ENCODE assay signal across 15 mouse cellular contexts in the genomic region with DNA sequence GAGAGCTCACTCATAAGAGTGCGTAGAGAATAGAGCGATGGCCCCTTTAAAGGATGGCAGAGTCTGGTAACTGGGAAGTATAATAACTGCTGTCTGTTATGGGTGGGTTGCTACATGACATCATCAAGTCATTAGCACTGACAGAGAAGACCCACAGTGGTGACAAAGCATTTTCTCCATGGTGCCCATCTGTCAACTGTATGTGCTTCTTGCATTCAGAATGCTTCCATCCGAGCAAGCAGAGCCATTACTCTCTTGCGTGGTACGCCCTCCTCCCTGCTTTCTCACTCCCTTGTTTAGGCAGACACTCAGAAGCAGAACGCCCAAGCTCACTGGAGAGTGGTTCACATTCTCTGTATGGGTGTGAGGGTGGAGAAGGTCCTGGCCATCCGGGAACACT.
DNase-seq lines count a peak whose midpoint lies in the region; ATAC-seq lines count a peak whose summit lies in the region.
"Had no signal": no experiment of that assay in that cellular context is flagged by ENCODE, and none has a peak within 500 bp of the region (broad histone marks: within the 10 kb centered on the region; RNA-seq: fewer than 3 reads in every experiment).

No protein-coding gene starts in this region.

- H3K4me1 ChIP-seq in hindbrain, embryonic 12.5 days, result no peaks in the 10 kb centered on the region

- peak; percentile 30 to 45 for DNase-seq in frontal cortex, postnatal 36 days (ENCODE audit: low spot score in 2 of 2)
- no peak for DNase-seq in frontal cortex, postnatal 14 days (ENCODE audit: low spot score in 2 of 2)
- DNase-seq in retina, postnatal 1 day, result peak; percentile 72
- no peak for DNase-seq in retina, embryonic 14.5 days (ENCODE audit: low spot score)
- peak; percentile 11 for DNase-seq in right cerebral cortex, postnatal 14 days
- no peak for DNase-seq in adrenal gland, postnatal 14 days
- DNase-seq in adrenal gland, adult 18-20 months (ENCODE audit: low spot score in 2 of 2), result no peak
- DNase-seq: adrenal gland, adult 2 months had no signal

- H3K9ac ChIP-seq in hindbrain, embryonic 12.5 days, result no peak overlapping the region
- H3K9ac ChIP-seq: heart, embryonic 12.5 days; liver, embryonic 15.5 days had no signal

- no peaks in the 10 kb centered on the region for H3K36me3 ChIP-seq in hindbrain, embryonic 12.5 days
- H3K36me3 ChIP-seq: heart, embryonic 12.5 days; limb, embryonic 10.5 days; liver, embryonic 15.5 days had no signal

- WGBS in hindbrain, embryonic 12.5 days, result 76% methylated on average over 7 of the region's 7 CpGs

- H3K27ac ChIP-seq in hindbrain, embryonic 12.5 days, result peak overlapping the region; percentile 3
- H3K27ac ChIP-seq: kidney, postnatal 0 days; limb, embryonic 10.5 days; liver, embryonic 15.5 days; stomach, postnatal 0 days had no signal

- ATAC-seq in hindbrain, embryonic 12.5 days (ENCODE audit: low FRiP score), result peak; percentile 57

- no peaks in the 10 kb centered on the region for H3K9me3 ChIP-seq in hindbrain, embryonic 12.5 days (replicated peaks)
- H3K9me3 ChIP-seq: heart, embryonic 12.5 days; limb, embryonic 10.5 days; liver, embryonic 15.5 days; megakaryocyte, embryonic 14.5 days had no signal

- no peak overlapping the region for H3K4me2 ChIP-seq in hindbrain, embryonic 12.5 days (replicated peaks)
- H3K4me2 ChIP-seq: heart, embryonic 12.5 days; liver, embryonic 15.5 days had no signal

- H3K27me3 ChIP-seq in hindbrain, embryonic 12.5 days, result no peaks in the 10 kb centered on the region
- H3K27me3 ChIP-seq: heart, embryonic 12.5 days had no signal

- no peak overlapping the region for H3K4me3 ChIP-seq in hindbrain, embryonic 12.5 days
- H3K4me3 ChIP-seq: heart, embryonic 12.5 days; limb, embryonic 10.5 days; liver, embryonic 15.5 days; megakaryocyte, embryonic 14.5 days had no signal

Comparison
In these comparisons a context has a peak if more than half of its experiments do, and no peak if none do; other contexts are left out.
1. DNase-seq: peak in frontal cortex, postnatal 36 days (2 of 2), retina, postnatal 1 day (single experiment) and right cerebral cortex, postnatal 14 days (single experiment); none in frontal cortex, postnatal 14 days (0 of 2), retina, embryonic 14.5 days (single experiment), adrenal gland, postnatal 14 days (single experiment) and adrenal gland, adult 18-20 months (0 of 2).